Mouse (Mus musculus): ENCODE data around the gene 4930402F06Rik. TPM values are rescaled to one million over a fixed set of nuclear protein-coding genes. Genes with fewer than 3 reads are reported as not detected.

Gene 4930402F06Rik
- total RNA-seq, 1 experiment = not detected

- Histone ChIP-seq H3K36me3 (ENCODE audit: control insufficient read depth, insufficient read depth, low read length, poor library complexity, severe bottlenecking) (no peaks in the 10 kb centered on the region), H3K9me3 (ENCODE audit: control insufficient read depth, insufficient read depth, low read depth, low read length) (no peaks in the 10 kb centered on the region), H3K4me1 (ENCODE audit: control insufficient read depth in 2 of 2, insufficient read depth in 2 of 2, low read length in 2 of 2, poor library complexity in 1 of 2) (no peaks in the 10 kb centered on the region), H3K9ac (ENCODE audit: insufficient read depth, low read depth, low read length, poor library complexity, severe bottlenecking) (no peak overlapping the region), H3K27ac (ENCODE audit: insufficient read depth, low read depth, low read length, poor library complexity, severe bottlenecking) (no peak overlapping the region), H3K4me3 (ENCODE audit: insufficient read depth in 1 of 2, low read depth in 1 of 2, low read length in 2 of 2, poor library complexity in 1 of 2, severe bottlenecking in 1 of 2) (no peak overlapping the region)
- TF ChIP-seq ZNF384 (IDR thresholded peaks at IDR 0.05; ENCODE audit: low read depth, low read length) (no peak), ZC3H11A (IDR thresholded peaks at IDR 0.05; ENCODE audit: borderline replicate concordance, low read depth, low read length) (no peak), HCFC1 (IDR thresholded peaks at IDR 0.05; ENCODE audit: borderline replicate concordance, insufficient read depth, low read length) (no peak), MAFK (IDR thresholded peaks at IDR 0.05; ENCODE audit: insufficient read depth, low read depth, low read length) (no peak), CHD2 (IDR thresholded peaks at IDR 0.05; ENCODE audit: low read depth, low read length) (no peak)
- in situ Hi-C loops (cut with MboI; ENCODE audit: low sequenced_read_pairs in 2 of 2, unreplicated experiment in 2 of 2) = no loop called here
- no peak for DNase-seq (ENCODE audit: low read depth, low spot score)
Observed at GRCm38 (mm10) chr2:35329061-35329460, 67.9 kb downstream of the 4930402F06Rik start.

GRCm38 (mm10) chr2:35328064-35328792 lies 68.7 kb downstream of the 4930402F06Rik start:
- Histone ChIP-seq H3K9me3 (ENCODE audit: control insufficient read depth, insufficient read depth, low read depth, low read length) (no peaks in the 10 kb centered on the region), H3K9ac (ENCODE audit: insufficient read depth, low read depth, low read length, poor library complexity, severe bottlenecking) (no peak overlapping the region), H3K27ac (ENCODE audit: insufficient read depth, low read depth, low read length, poor library complexity, severe bottlenecking) (no peak overlapping the region), H3K4me3 (ENCODE audit: insufficient read depth in 1 of 2, low read depth in 1 of 2, low read length in 2 of 2, poor library complexity in 1 of 2, severe bottlenecking in 1 of 2) (no peak overlapping the region), H3K36me3 (ENCODE audit: control insufficient read depth, insufficient read depth, low read length, poor library complexity, severe bottlenecking) (no peaks in the 10 kb centered on the region), H3K4me1 (ENCODE audit: control insufficient read depth in 2 of 2, insufficient read depth in 2 of 2, low read length in 2 of 2, poor library complexity in 1 of 2) (no peaks in the 10 kb centered on the region)
- DNase-seq (ENCODE audit: low read depth, low spot score) = no peak
- in situ Hi-C loops (cut with MboI; ENCODE audit: low sequenced_read_pairs in 2 of 2, unreplicated experiment in 2 of 2) = no loop called here
- no peak for TF ChIP-seq ZC3H11A (IDR thresholded peaks at IDR 0.05; ENCODE audit: borderline replicate concordance, low read depth, low read length)
- TF ChIP-seq ZNF384 (IDR thresholded peaks at IDR 0.05; ENCODE audit: low read depth, low read length) = no peak
- TF ChIP-seq HCFC1 (IDR thresholded peaks at IDR 0.05; ENCODE audit: borderline replicate concordance, insufficient read depth, low read length) = no peak
- no peak for TF ChIP-seq CHD2 (IDR thresholded peaks at IDR 0.05; ENCODE audit: low read depth, low read length)
- no peak for TF ChIP-seq MAFK (IDR thresholded peaks at IDR 0.05; ENCODE audit: insufficient read depth, low read depth, low read length)

- Histone ChIP-seq H3K27ac (ENCODE audit: insufficient read depth, low read depth, low read length, poor library complexity, severe bottlenecking) (no peak overlapping the region), H3K9ac (ENCODE audit: insufficient read depth, low read depth, low read length, poor library complexity, severe bottlenecking) (no peak overlapping the region), H3K4me1 (ENCODE audit: control insufficient read depth in 2 of 2, insufficient read depth in 2 of 2, low read length in 2 of 2, poor library complexity in 1 of 2) (no peaks in the 10 kb centered on the region), H3K9me3 (ENCODE audit: control insufficient read depth, insufficient read depth, low read depth, low read length) (no peaks in the 10 kb centered on the region), H3K4me3 (ENCODE audit: insufficient read depth in 1 of 2, low read depth in 1 of 2, low read length in 2 of 2, poor library complexity in 1 of 2, severe bottlenecking in 1 of 2) (no peak overlapping the region), H3K36me3 (ENCODE audit: control insufficient read depth, insufficient read depth, low read length, poor library complexity, severe bottlenecking) (no peaks in the 10 kb centered on the region)
- DNase-seq (ENCODE audit: low read depth, low spot score) = no peak
- in situ Hi-C loops (cut with MboI; ENCODE audit: low sequenced_read_pairs in 2 of 2, unreplicated experiment in 2 of 2) = no loop called here
- TF ChIP-seq HCFC1 (IDR thresholded peaks at IDR 0.05; ENCODE audit: borderline replicate concordance, insufficient read depth, low read length) = no peak
- TF ChIP-seq CHD2 (IDR thresholded peaks at IDR 0.05; ENCODE audit: low read depth, low read length) = no peak
- TF ChIP-seq ZNF384 (IDR thresholded peaks at IDR 0.05; ENCODE audit: low read depth, low read length) = no peak
- TF ChIP-seq MAFK (IDR thresholded peaks at IDR 0.05; ENCODE audit: insufficient read depth, low read depth, low read length) = no peak
- no peak for TF ChIP-seq ZC3H11A (IDR thresholded peaks at IDR 0.05; ENCODE audit: borderline replicate concordance, low read depth, low read length)
Observed at GRCm38 (mm10) chr2:35327583-35327982, 69.4 kb downstream of the 4930402F06Rik start.

GRCm38 (mm10) chr2:35326931-35327330 lies 70.0 kb downstream of the 4930402F06Rik start:
- Histone ChIP-seq H3K4me1 (ENCODE audit: control insufficient read depth in 2 of 2, insufficient read depth in 2 of 2, low read length in 2 of 2, poor library complexity in 1 of 2) (no peaks in the 10 kb centered on the region), H3K27ac (ENCODE audit: insufficient read depth, low read depth, low read length, poor library complexity, severe bottlenecking) (no peak overlapping the region), H3K9me3 (ENCODE audit: control insufficient read depth, insufficient read depth, low read depth, low read length) (no peaks in the 10 kb centered on the region), H3K4me3 (ENCODE audit: insufficient read depth in 1 of 2, low read depth in 1 of 2, low read length in 2 of 2, poor library complexity in 1 of 2, severe bottlenecking in 1 of 2) (no peak overlapping the region), H3K9ac (ENCODE audit: insufficient read depth, low read depth, low read length, poor library complexity, severe bottlenecking) (no peak overlapping the region), H3K36me3 (ENCODE audit: control insufficient read depth, insufficient read depth, low read length, poor library complexity, severe bottlenecking) (no peaks in the 10 kb centered on the region)
- in situ Hi-C loops (cut with MboI; ENCODE audit: low sequenced_read_pairs in 2 of 2, unreplicated experiment in 2 of 2) = no loop called here
- no peak for DNase-seq (ENCODE audit: low read depth, low spot score)
- TF ChIP-seq HCFC1 (IDR thresholded peaks at IDR 0.05; ENCODE audit: borderline replicate concordance, insufficient read depth, low read length) (no peak), MAFK (IDR thresholded peaks at IDR 0.05; ENCODE audit: insufficient read depth, low read depth, low read length) (no peak), ZNF384 (IDR thresholded peaks at IDR 0.05; ENCODE audit: low read depth, low read length) (no peak), ZC3H11A (IDR thresholded peaks at IDR 0.05; ENCODE audit: borderline replicate concordance, low read depth, low read length) (no peak), CHD2 (IDR thresholded peaks at IDR 0.05; ENCODE audit: low read depth, low read length) (no peak)

All from ES-E14 (cell line).